Mouse (Mus musculus) naive thymus-derived CD4-positive, alpha-beta T cell, adult 5 months (primary cell): ENCODE measurements around the gene Adtrp. TPM values are rescaled to one million over a fixed set of nuclear protein-coding genes. Genes with fewer than 3 reads are reported as not detected.

Experiments
- polyA plus RNA-seq: library from polyadenylated mRNA; unstranded; fragments of 100-300 nt; shearing (Covaris generic); gene quantifications from one replicate; pipeline ENCODE4 v1.2.1, GENCODE M21; 2017

Adtrp gene
- polyA plus RNA-seq: not detected

GRCm38 (mm10) chr13:41847516-41848126 lies at the start of gene Adtrp:
Adtrp (minus strand) TSS chr13:41847684.

Other genes with a start within 250 kb of the Adtrp start
- 18.7 TPM for gene Tmem170b, start 241.8 kb downstream of the Adtrp start, polyA plus RNA-seq
- 27.2 TPM for gene Hivep1, start 204.3 kb upstream of the Adtrp start, polyA plus RNA-seq